Mouse (Mus musculus): ENCODE measurements at regions not wholly inside any gene's neighbourhood (a gene's known extent, or its start where the extent isn't known, plus 50 kb on each side); places are given as distances from the start of the nearest gene placed in this dataset.

- no peak for TF ChIP-seq CTCF (conservative IDR thresholded peaks at IDR 0.05; ENCODE audit: insufficient read depth, insufficient read length, low read depth, low read length)
- TF ChIP-seq POLR2A (IDR thresholded peaks at IDR 0.05; ENCODE audit: low read depth, low read length): no peak
Measured at GRCm38 (mm10) chr2:51355281-51355680, 206.4 kb upstream of the Rnd3 start.

Data from kidney, adult 2 months (tissue).